Mouse (Mus musculus) neutrophil, adult 83 days (primary cell): ENCODE measurements around the gene Bpifb1. TPM values are rescaled to one million over a fixed set of nuclear protein-coding genes. Genes with fewer than 3 reads are reported as not detected.

Experiments
- total RNA-seq, 2 experiments: library from RNA; stranded (reverse); gene quantifications; one replicate each; pipeline ENCODE4 v1.2.4; 2023

The Bpifb1 gene
- total RNA-seq, result not detected

DNA sequence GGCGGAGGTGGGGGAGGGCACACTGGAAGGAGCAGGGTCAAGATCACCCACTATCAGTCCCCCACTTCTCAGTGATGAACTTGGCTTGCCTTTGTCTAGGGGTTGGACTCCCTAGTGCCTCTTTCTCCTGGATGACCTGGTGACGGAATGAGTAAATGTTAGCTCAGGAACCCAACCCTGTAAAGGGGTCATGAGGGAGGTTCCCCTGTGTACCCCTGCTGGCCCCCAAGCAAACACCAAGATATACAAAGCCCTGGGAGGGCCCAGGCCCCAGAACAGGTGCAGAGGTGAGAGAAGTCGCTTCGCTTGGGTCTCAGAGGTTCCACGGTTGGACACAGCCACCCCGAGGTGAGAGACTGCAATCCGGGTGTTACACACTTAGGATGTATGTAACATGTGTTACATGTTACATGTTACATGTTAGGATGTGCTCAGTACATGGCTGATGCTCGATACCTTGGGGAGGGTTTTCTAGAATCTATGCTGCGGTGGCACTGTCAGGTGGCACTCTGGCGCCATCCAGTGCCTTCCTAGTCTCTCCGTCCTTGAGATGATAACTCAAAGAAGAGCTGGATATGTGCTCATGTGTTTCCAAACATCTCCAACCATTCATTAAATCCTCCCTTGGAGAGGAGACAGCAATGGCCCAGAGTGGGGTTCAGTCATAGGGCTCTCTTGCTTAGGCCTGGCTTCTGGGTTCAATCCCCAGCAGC, at the start of gene Bpifb1:
Gene Bpifb1 (plus strand): TSS at position 273 of the 713 bp plus-strand sequence.

DNA sequence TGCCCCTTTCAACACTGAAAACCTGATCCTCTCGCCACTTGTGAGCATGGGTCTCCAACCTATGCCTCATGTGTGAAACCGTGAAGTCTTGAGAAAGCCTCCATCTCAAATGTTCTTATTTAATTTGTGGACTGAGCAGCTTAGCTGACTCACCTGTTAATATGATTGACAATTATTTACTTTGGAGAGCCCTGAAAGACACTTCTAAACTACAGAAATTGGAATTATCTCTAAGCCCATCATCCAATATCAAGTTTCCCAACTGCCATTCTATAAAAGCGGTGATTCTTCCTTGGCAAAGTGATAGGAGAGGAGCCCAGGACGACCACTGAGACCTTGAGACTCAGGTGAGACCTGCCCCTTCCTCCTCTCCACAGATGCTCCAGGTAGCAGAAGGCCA, 48.0 kb upstream of the Bpifb1 start, which contains the start of gene Bpifa1:
Gene Bpifa1 (plus strand): TSS at position 301 of the 400 bp plus-strand sequence.

DNA sequence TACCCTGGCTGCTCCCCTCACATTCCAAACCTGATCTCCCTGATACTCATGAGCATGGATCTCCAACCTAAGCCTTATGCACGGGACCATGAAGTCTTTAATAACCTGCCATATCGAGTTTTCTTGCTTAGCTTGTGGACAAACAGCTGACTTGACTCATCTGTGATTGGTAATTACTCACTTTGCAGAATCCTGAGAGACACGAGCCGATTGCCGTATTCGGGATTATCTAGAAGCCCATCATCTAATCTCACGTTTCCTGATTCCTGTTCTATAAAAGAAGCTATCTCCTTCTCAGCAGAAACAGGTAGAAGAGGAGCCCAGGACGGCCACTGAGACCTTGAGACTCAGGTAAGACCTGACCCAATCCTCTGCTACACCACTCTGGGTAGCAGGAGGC, 28.3 kb upstream of the Bpifb1 start, which contains the start of gene Bpifa5:
Gene Bpifa5 (plus strand): TSS at position 301 of the 400 bp plus-strand sequence.

DNA sequence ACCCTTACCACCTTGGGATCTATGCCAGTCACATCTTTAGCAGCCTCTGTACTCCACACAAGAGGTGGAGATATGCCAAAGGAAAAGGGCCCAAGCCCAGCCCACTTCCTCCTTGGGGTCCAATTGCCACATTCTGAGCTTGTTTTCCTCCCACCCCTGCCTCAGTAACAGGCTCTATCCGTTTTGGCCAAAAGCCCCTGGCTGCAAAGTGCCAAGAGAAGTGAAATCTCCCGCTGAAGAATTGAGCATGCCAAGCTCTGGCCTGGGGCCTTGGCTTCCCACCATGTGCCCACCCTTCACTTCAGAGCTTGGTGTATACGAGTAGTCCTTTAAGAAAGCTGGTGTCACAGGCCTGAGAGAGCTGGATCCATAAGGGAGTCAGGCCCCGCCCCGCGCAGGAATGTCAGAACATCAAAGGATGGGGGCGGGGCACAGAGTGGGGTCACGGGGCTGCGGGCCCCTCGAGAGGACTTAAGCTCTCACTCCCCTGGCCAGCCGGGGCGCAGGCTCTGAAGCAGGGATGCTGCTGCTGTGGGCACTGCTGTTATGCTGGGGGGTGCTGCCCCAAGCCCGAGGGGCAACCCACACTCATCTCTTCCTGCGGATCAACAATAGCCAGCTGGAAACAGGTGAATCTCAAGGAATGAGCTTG, 32.8 kb downstream of the Bpifb1 start, which contains the start of gene Bpifb5:
Gene Bpifb5 (plus strand): TSS at position 478 of the 652 bp plus-strand sequence.

DNA sequence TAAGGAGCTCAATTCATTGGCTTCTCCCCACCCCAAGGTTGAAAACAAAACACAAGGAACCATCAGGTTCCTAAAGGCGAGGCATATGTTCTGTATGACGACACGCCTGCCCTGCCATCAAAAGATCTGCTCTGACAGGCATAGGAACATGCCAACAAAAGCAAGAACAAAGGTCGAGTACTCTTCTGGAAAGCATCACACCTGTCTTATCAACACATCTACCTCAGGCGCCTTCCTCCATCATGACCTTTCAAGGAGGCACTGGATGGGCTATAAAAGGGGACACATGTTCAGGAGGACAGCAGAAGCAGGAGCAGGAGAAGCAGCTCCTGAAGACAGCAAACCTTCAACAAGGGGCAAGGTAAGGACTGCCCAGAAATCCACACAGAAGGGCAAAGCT, 66.9 kb downstream of the Bpifb1 start, which contains the start of gene Bpifb9a:
Gene Bpifb9a (plus strand): TSS at position 301 of the 400 bp plus-strand sequence.

Other genes starting within 250 kb of the Bpifb1 start
- gene Bpifa6, start 215.9 kb upstream of the Bpifb1 start, total RNA-seq, result not detected
- gene Bpifa2, start 182.6 kb upstream of the Bpifb1 start, total RNA-seq, result not detected
- gene Bpifa3, start 60.5 kb upstream of the Bpifb1 start, total RNA-seq, result not detected
- gene Bpifa1, start 47.9 kb upstream of the Bpifb1 start, total RNA-seq, result not detected
- gene Bpifa5, start 28.2 kb upstream of the Bpifb1 start, total RNA-seq, result not detected
- not detected for gene Bpifb5, start 32.9 kb downstream of the Bpifb1 start, total RNA-seq
- gene Bpifb9a, start 67.0 kb downstream of the Bpifb1 start, total RNA-seq, result not detected
- gene Bpifb9b, start 116.4 kb downstream of the Bpifb1 start, total RNA-seq, result not detected
- gene Cdk5rap1, start 182.2 kb downstream of the Bpifb1 start, total RNA-seq, result 1 to 10 TPM; 7.5 to 7.9 TPM
- 1 to 10 TPM; 1.4 to 2.0 TPM for gene Snta1, start 217.3 kb downstream of the Bpifb1 start, total RNA-seq
- 10 to 100 TPM; 18.3 to 18.5 TPM for gene Cbfa2t2, start 245.7 kb downstream of the Bpifb1 start, total RNA-seq